Mouse (Mus musculus) left cerebral cortex, postnatal 14 days (tissue): Measurements from ENCODE around the gene Ackr2. TPM values are rescaled to one million over a fixed set of nuclear protein-coding genes. Genes with fewer than 3 reads are reported as not detected.
A peak's percentile ranks its signal among the peaks of the same experiment; 100 is the strongest.

Experiments
- DNase-seq, 2 experiments: peaks; one replicate each; pipeline ENCODE4 v3.0.0; 2021 to 2022; ENCODE audit warnings: low spot score in 2 of 2, mixed read lengths in 1 of 2
- intact Hi-C: fragments of 180-260 bp; cut with DNase I; formaldehyde crosslinking; loops from one replicate; pipeline ENCODE4 v1.15.1; 2025
- total RNA-seq, 2 experiments: library from RNA; stranded (reverse); gene quantifications; 2 replicates each; pipeline ENCODE4 v1.2.3; 2021

Gene Ackr2
- total RNA-seq, 2 experiments from 2014 or later = 5.2 to 7.8 TPM

- intact Hi-C loops = loop anchor here (5.0 kb wide), 1 partner anchor 105 kb away; no protein-coding TSS in a partner anchor
- DNase-seq = no peak
Measured at GRCm38 (mm10) chr9:121882015-121882457, 16.1 kb upstream of the Ackr2 start.

- intact Hi-C loops = loop anchor here (5.0 kb wide), 1 partner anchor 247 kb away; no protein-coding TSS in a partner anchor
- no peak for DNase-seq
Measured at GRCm38 (mm10) chr9:121889927-121890440, 8.2 kb upstream of the Ackr2 start.

GRCm38 (mm10) chr9:121890441-121890941 is 7.7 kb upstream of the Ackr2 start:
- intact Hi-C loops = no loop called here
- peak in 1 of 2 experiments; percentile 31 for DNase-seq

- DNase-seq = no peak
- intact Hi-C loops = no loop called here
Measured at GRCm38 (mm10) chr9:121891301-121891700, 6.9 kb upstream of the Ackr2 start.

- intact Hi-C loops = no loop called here
- no peak for DNase-seq
Measured at GRCm38 (mm10) chr9:121892057-121892687, 6.0 kb upstream of the Ackr2 start.

GRCm38 (mm10) chr9:121894447-121894846 is 3.7 kb upstream of the Ackr2 start:
- intact Hi-C loops = no loop called here
- DNase-seq = no peak

- no peak for DNase-seq
- intact Hi-C loops = no loop called here
Measured at GRCm38 (mm10) chr9:121895392-121895993, 2.7 kb upstream of the Ackr2 start.

- DNase-seq = no peak
- intact Hi-C loops = no loop called here
Measured at GRCm38 (mm10) chr9:121896820-121897219, 1.3 kb upstream of the Ackr2 start.

GRCm38 (mm10) chr9:121899306-121899705 is 1.2 kb downstream of the Ackr2 start:
- intact Hi-C loops = no loop called here
- no peak for DNase-seq

- intact Hi-C loops = no loop called here
Measured at GRCm38 (mm10) chr9:121900282-121900855, 2.2 kb downstream of the Ackr2 start.

GRCm38 (mm10) chr9:121901710-121902700 is 3.9 kb downstream of the Ackr2 start:
- DNase-seq = no peak
- intact Hi-C loops = no loop called here

More at GRCm38 (mm10) chr9:121900282-121900855, 2.2 kb downstream of the Ackr2 start:
- DNase-seq = no peak

- intact Hi-C loops = no loop called here
- DNase-seq = no peak
Measured at GRCm38 (mm10) chr9:121903476-121904305, 5.5 kb downstream of the Ackr2 start.

GRCm38 (mm10) chr9:121904319-121904718 is 6.2 kb downstream of the Ackr2 start:
- intact Hi-C loops = no loop called here

GRCm38 (mm10) chr9:121904946-121905345 is 6.8 kb downstream of the Ackr2 start:
- intact Hi-C loops = no loop called here
- no peak for DNase-seq

More at GRCm38 (mm10) chr9:121904319-121904718, 6.2 kb downstream of the Ackr2 start:
- DNase-seq = no peak

- peak; percentile 19 to 65 for DNase-seq
- intact Hi-C loops = no loop called here
Measured at GRCm38 (mm10) chr9:121905556-121906185, 7.5 kb downstream of the Ackr2 start.

- intact Hi-C loops = no loop called here
- no peak for DNase-seq
Measured at GRCm38 (mm10) chr9:121906456-121906855, 8.3 kb downstream of the Ackr2 start.

GRCm38 (mm10) chr9:121907356-121908070 is 9.4 kb downstream of the Ackr2 start:
- DNase-seq = no peak
- intact Hi-C loops = no loop called here
